Mouse (Mus musculus) CH12.LX (cell line): ENCODE results near the gene Gm7879. TPM values are rescaled to one million over a fixed set of nuclear protein-coding genes. Genes with fewer than 3 reads are reported as not detected.
A peak's percentile ranks its signal among the peaks of the same experiment; 100 is the strongest.

Experiments
- DNase-seq: peaks from one replicate; pipeline ENCODE4 v3.0.0-alpha.2; 2013; ENCODE audit errors: extremely low read depth
- H3K27ac ChIP-seq: 2 replicates; pipeline ENCODE4 v1.5.1; 2012; ENCODE audit warnings: low read depth, mild to moderate bottlenecking, control low read depth, moderate library complexity; ENCODE audit not compliant: insufficient read depth
- H3K27me3 ChIP-seq: replicated peaks from 2 replicates; pipeline ENCODE3; 2012; ENCODE audit warnings: inconsistent platforms
- H3K36me3 ChIP-seq, 2 experiments: replicated peaks in 1 of 2; 2 replicates each; pipeline versions ENCODE3 to v1.6.1; 2012; ENCODE audit warnings: inconsistent platforms in 1 of 2, low read length in 1 of 2, mild to moderate bottlenecking in 1 of 2, mixed read lengths in 1 of 2, moderate library complexity in 1 of 2; ENCODE audit not compliant: control insufficient read depth in 1 of 2, insufficient read depth in 1 of 2
- H3K4me1 ChIP-seq, 2 experiments: 2 replicates each; pipeline ENCODE4 v1.6.1; 2012; ENCODE audit warnings: inconsistent platforms in 1 of 2, moderate library complexity in 1 of 2; ENCODE audit not compliant: insufficient read depth in 2 of 2, control insufficient read depth in 1 of 2
- H3K4me2 ChIP-seq: 2 replicates; pipeline ENCODE4 v1.6.1; 2012; ENCODE audit warnings: low read depth, mild to moderate bottlenecking, control low read depth; ENCODE audit not compliant: poor library complexity, insufficient read depth, severe bottlenecking
- H3K4me3 ChIP-seq, 3 experiments: fragments of 150-350 bp in 1 of 3; sonication (generic) in 1 of 3; replicated peaks in 1 of 3; 2 replicates each; pipeline versions ENCODE3 to v1.5.1; 2011 to 2012; ENCODE audit warnings: low read depth in 2 of 3, low read length in 2 of 3, mild to moderate bottlenecking in 2 of 3, moderate library complexity in 2 of 3, control low read depth in 1 of 3, improper control_type of control experiment in 1 of 3, inconsistent platforms in 1 of 3, mixed read lengths in 1 of 3; ENCODE audit not compliant: poor library complexity in 1 of 3
- H3K79me2 ChIP-seq: replicated peaks from 2 replicates; pipeline ENCODE4 v1.6.1; 2012; ENCODE audit warnings: mild to moderate bottlenecking, moderate library complexity; ENCODE audit not compliant: control insufficient read depth, poor library complexity, insufficient read depth, severe bottlenecking; ENCODE audit errors: extremely low read depth
- H3K9ac ChIP-seq: 2 replicates; pipeline ENCODE4 v1.6.1; 2012; ENCODE audit warnings: low read depth, mild to moderate bottlenecking, control low read depth, moderate library complexity; ENCODE audit not compliant: insufficient read depth
- H3K9me3 ChIP-seq: replicated peaks from 2 replicates; pipeline ENCODE3; 2012; ENCODE audit warnings: low read length, inconsistent platforms, mixed read lengths
- BHLHE40 ChIP-seq: IDR thresholded peaks from 2 replicates; pipeline ENCODE4 v1.6.1; 2011; ENCODE audit warnings: mild to moderate bottlenecking, low read depth, low read length, improper control_type of control experiment
- CHD1 ChIP-seq: IDR thresholded peaks from 2 replicates; pipeline ENCODE4 v1.6.1; 2012; ENCODE audit warnings: low read depth, low read length, improper control_type of control experiment, inconsistent platforms
- CHD2 ChIP-seq: IDR thresholded peaks from 2 replicates; pipeline ENCODE4 v1.6.1; 2011; ENCODE audit warnings: low read length, improper control_type of control experiment
- CTCF ChIP-seq, 2 experiments: IDR thresholded peaks in 1 of 2; conservative IDR thresholded peaks in 1 of 2; 2 replicates each; pipeline ENCODE4 v1.5.1; 2011 to 2012; ENCODE audit warnings: low read depth in 2 of 2, low read length in 2 of 2, improper control_type of control experiment in 1 of 2, inconsistent platforms in 1 of 2, mild to moderate bottlenecking in 1 of 2, moderate library complexity in 1 of 2
- ELF1 ChIP-seq: IDR thresholded peaks from 2 replicates; pipeline ENCODE4 v1.6.1; 2014; ENCODE audit warnings: low read depth, mild to moderate bottlenecking, inconsistent platforms, low read length, improper control_type of control experiment
- EP300 ChIP-seq: IDR thresholded peaks from 2 replicates; pipeline ENCODE4 v1.6.1; 2011; ENCODE audit warnings: low read length, improper control_type of control experiment
- IRF4 ChIP-seq: IDR thresholded peaks from 2 replicates; pipeline ENCODE4 v1.6.1; 2014; ENCODE audit warnings: low read depth, mild to moderate bottlenecking, inconsistent platforms, low read length, improper control_type of control experiment
- JUND ChIP-seq: conservative IDR thresholded peaks from 2 replicates; pipeline ENCODE4 v1.6.1; 2011; ENCODE audit warnings: low read depth, low read length, improper control_type of control experiment
- KAT2A ChIP-seq: IDR thresholded peaks from 2 replicates; pipeline ENCODE4 v1.6.1; 2012; ENCODE audit warnings: low read length, improper control_type of control experiment, inconsistent platforms; ENCODE audit not compliant: insufficient replicate concordance
- MAX ChIP-seq: IDR thresholded peaks from 2 replicates; pipeline ENCODE4 v1.6.1; 2011; ENCODE audit warnings: low read length, improper control_type of control experiment
- MAZ ChIP-seq: IDR thresholded peaks from 2 replicates; pipeline ENCODE4 v1.6.1; 2012; ENCODE audit warnings: low read depth, mild to moderate bottlenecking, inconsistent platforms, low read length, improper control_type of control experiment, moderate library complexity
- MEF2A ChIP-seq: IDR thresholded peaks from 2 replicates; pipeline ENCODE4 v1.6.1; 2014; ENCODE audit warnings: low read depth, mild to moderate bottlenecking, inconsistent platforms, low read length, improper control_type of control experiment, borderline replicate concordance
- MXI1 ChIP-seq: IDR thresholded peaks from 2 replicates; pipeline ENCODE4 v1.6.1; 2011; ENCODE audit warnings: mild to moderate bottlenecking, low read depth, low read length, improper control_type of control experiment
- MYC ChIP-seq: IDR thresholded peaks from 2 replicates; pipeline ENCODE4 v1.6.1; 2011; ENCODE audit warnings: low read depth, mild to moderate bottlenecking, improper control_type of control experiment, low read length
- NRF1 ChIP-seq: IDR thresholded peaks from 2 replicates; pipeline ENCODE4 v1.6.1; 2014; ENCODE audit warnings: low read depth, mild to moderate bottlenecking, inconsistent platforms, low read length, improper control_type of control experiment, moderate library complexity
- PAX5 ChIP-seq: IDR thresholded peaks from 2 replicates; pipeline ENCODE4 v1.6.1; 2012; ENCODE audit warnings: low read length, inconsistent platforms, mixed read lengths
- POLR2AphosphoS2 ChIP-seq: IDR thresholded peaks from 2 replicates; pipeline ENCODE4 v1.6.1; 2011; ENCODE audit warnings: low read depth, low read length, improper control_type of control experiment
- RAD21 ChIP-seq: IDR thresholded peaks from 2 replicates; pipeline ENCODE4 v1.6.1; 2011; ENCODE audit warnings: low read depth, mild to moderate bottlenecking, low read length, improper control_type of control experiment, moderate library complexity
- RCOR1 ChIP-seq: conservative IDR thresholded peaks from 2 replicates; pipeline ENCODE4 v1.6.1; 2012; ENCODE audit warnings: low read depth, mild to moderate bottlenecking, inconsistent platforms, low read length, improper control_type of control experiment
- SMC3 ChIP-seq: IDR thresholded peaks from 2 replicates; pipeline ENCODE4 v1.6.1; 2011; ENCODE audit warnings: low read depth, low read length, improper control_type of control experiment
- TBP ChIP-seq: conservative IDR thresholded peaks from 2 replicates; pipeline ENCODE4 v1.6.1; 2011; ENCODE audit warnings: low read depth, low read length, improper control_type of control experiment
- UBTF ChIP-seq: IDR thresholded peaks from 2 replicates; pipeline ENCODE4 v1.6.1; 2012; ENCODE audit warnings: low read depth, mild to moderate bottlenecking, inconsistent platforms, low read length, improper control_type of control experiment, moderate library complexity
- USF1 ChIP-seq: IDR thresholded peaks from 2 replicates; pipeline ENCODE4 v1.6.1; 2014; ENCODE audit warnings: low read depth, mild to moderate bottlenecking, inconsistent platforms, low read length, improper control_type of control experiment
- USF2 ChIP-seq: conservative IDR thresholded peaks from 2 replicates; pipeline ENCODE4 v1.6.1; 2011; ENCODE audit warnings: low read depth, low read length, improper control_type of control experiment
- ZC3H11A ChIP-seq: IDR thresholded peaks from 2 replicates; pipeline ENCODE4 v1.6.1; 2012; ENCODE audit warnings: low read depth, mild to moderate bottlenecking, inconsistent platforms, low read length, improper control_type of control experiment
- ZNF384 ChIP-seq: IDR thresholded peaks from 2 replicates; pipeline ENCODE4 v1.6.1; 2012; ENCODE audit warnings: low read depth, low read length, improper control_type of control experiment, inconsistent platforms
- dilution Hi-C: fragments of 300-500 bp; cut with MboI; formaldehyde crosslinking; loops from 2 replicates; pipeline ENCODE4 v1.14.3; 2020; ENCODE audit warnings: low sequenced_read_pairs; ENCODE audit not compliant: extremely low pct_unique_long_range_greater_than_20kb, extremely low pct_ligation_motif_present
- in situ Hi-C: fragments of 300-500 bp; cut with MboI; formaldehyde crosslinking; loops from 3 replicates; pipeline ENCODE4 v1.14.3; 2019; ENCODE audit warnings: low sequenced_read_pairs, low pct_ligation_motif_present, low pct_unique_long_range_greater_than_20kb, mixed read lengths
- polyA plus RNA-seq: library from polyadenylated mRNA; unstranded; fragments of >175 nt; gene quantifications from 2 replicates; pipeline ENCODE4 v1.2.1, GENCODE M21; 2012; ENCODE audit warnings: low read depth; ENCODE audit not compliant: insufficient read length
- total RNA-seq, 2 experiments: library from RNA; depleted of rRNA; stranded (reverse); fragments of 300-350 nt in 1 of 2; fragments of >200 nt in 1 of 2; gene quantifications; 2 replicates each; pipeline ENCODE4 v1.2.3; 2012 to 2014

Gm7879 gene
- total and polyA plus RNA-seq, 3 experiments, result 1.0 to 16.3 (median 1.4) TPM

- TF ChIP-seq POLR2AphosphoS2 (no peak), MYC (peak; percentile 76), ZNF384 (peak; percentile 59), MXI1 (0 out of 2 replicates have a peak, but pooled peaks have one; percentile 31), MEF2A (peak; percentile 71; the same call in 1 of the 2 replicates), TBP (0 out of 2 replicates have a peak, but pooled peaks have one; percentile 43), USF1 (no peak)
Observed at GRCm38 (mm10) chr5:43885060-43885820, 27.7 kb upstream of the Gm7879 start (continued).

GRCm38 (mm10) chr5:43892386-43892785 lies 20.6 kb upstream of the Gm7879 start:
- H3K27ac ChIP-seq, result no peak overlapping the region
- TF ChIP-seq UBTF (no peak), USF1 (no peak), TBP (no peak), JUND (no peak), ELF1 (no peak), CTCF (conservative IDR thresholded peaks at IDR 0.05 in 1 of 2, IDR thresholded peaks at IDR 0.05 in 1 of 2; ENCODE audit: low read depth in 2 of 2, low read length in 2 of 2) (peak; percentile 34 to 85; a peak in 2 of 4 replicates), RAD21 (peak; percentile 81), ZC3H11A (peak; percentile 45; the same call in 1 of the 2 replicates), SMC3 (peak; percentile 90)
- H3K4me2 ChIP-seq, result no peak overlapping the region
- peaks cover 3 to 11% of the 10 kb centered on the region in 2 experiments; a peak in 2 of 4 replicates for H3K4me1 ChIP-seq
- no peak overlapping the region for H3K9ac ChIP-seq
- no peak overlapping the region for H3K4me3 ChIP-seq
- DNase-seq, result peak; percentile 67
- H3K9me3 ChIP-seq, result no peaks in the 10 kb centered on the region
- H3K79me2 ChIP-seq, result no peaks in the 10 kb centered on the region
- dilution Hi-C loops (no loop called here), in situ Hi-C loops (loop anchor here (5.0 to 25.0 kb wide), 2 partner anchors 100 to 345 kb away; partner anchors contain the start of gene Tapt1)
- no peaks in the 10 kb centered on the region for H3K36me3 ChIP-seq
- H3K27me3 ChIP-seq, result no peaks in the 10 kb centered on the region

- dilution Hi-C loops, result no loop called here
- TF ChIP-seq CHD2 (no peak), MYC (no peak), RCOR1 (no peak), NRF1 (0 out of 2 replicates have a peak, but pooled peaks have one; percentile 21), PAX5 (no peak), USF2 (no peak), SMC3 (peak; percentile 91), KAT2A (no peak), CTCF (conservative IDR thresholded peaks at IDR 0.05 in 1 of 2, IDR thresholded peaks at IDR 0.05 in 1 of 2; ENCODE audit: low read depth in 2 of 2, low read length in 2 of 2) (peak; percentile 58 to 96; a peak in 3 of 4 replicates), BHLHE40 (no peak), ZNF384 (peak; percentile 85), MAZ (0 out of 2 replicates have a peak, but pooled peaks have one; percentile 22), CHD1 (no peak), ZC3H11A (peak; percentile 87), USF1 (no peak), EP300 (no peak), JUND (peak; percentile 29; the same call in 1 of the 2 replicates), MAX (peak; percentile 34; the same call in 1 of the 2 replicates), TBP (no peak), MXI1 (no peak), IRF4 (peak; percentile 36; the same call in 1 of the 2 replicates)
Observed at GRCm38 (mm10) chr5:43894113-43894512, 18.8 kb upstream of the Gm7879 start.

More at GRCm38 (mm10) chr5:43894113-43894512, 18.8 kb upstream of the Gm7879 start:
- Histone ChIP-seq H3K9ac (no peak overlapping the region), H3K27ac (no peak overlapping the region), H3K36me3 (no peaks in the 10 kb centered on the region), H3K9me3 (no peaks in the 10 kb centered on the region), H3K4me3 (no peak overlapping the region), H3K79me2 (no peaks in the 10 kb centered on the region), H3K27me3 (no peaks in the 10 kb centered on the region), H3K4me1 (peaks cover 3 to 14% of the 10 kb centered on the region in 2 experiments; a peak in 2 of 4 replicates), H3K4me2 (no peak overlapping the region)
- in situ Hi-C loops, result loop anchor here (5.0 to 25.0 kb wide), 2 partner anchors 98 to 343 kb away; partner anchors contain the start of gene Tapt1
- DNase-seq, result peak; percentile 89
